23 mouse cellular contexts compared by ENCODE assay signal in genomic region chr15:31908432-31908831, GRCm38 (mm10).
"Had no signal": no experiment of that assay in that cellular context is flagged by ENCODE, and none has a peak within 500 bp of the region (broad histone marks: within the 10 kb centered on the region; RNA-seq: fewer than 3 reads in every experiment).

No protein-coding gene starts in this region.

- DNase-seq: cerebellum, adult 8-10 months; cerebellum, adult 9-10 months; cerebellum, adult 9-11 months; cerebellum, postnatal 10 days; cerebellum, postnatal 14 days; cerebellum, postnatal 25 days; cerebellum, postnatal 36 days; embryo, embryonic 11 days; forebrain, postnatal 0 days; heart, adult 18-20 months; heart, adult 2 months had no signal

- ATAC-seq: forebrain, embryonic 13.5 days; forebrain, embryonic 14.5 days; forebrain, embryonic 15.5 days; forebrain, embryonic 16.5 days; forebrain, postnatal 0 days had no signal

- H3K9ac ChIP-seq: embryonic facial prominence, embryonic 12.5 days; embryonic facial prominence, embryonic 13.5 days; embryonic facial prominence, embryonic 15.5 days; forebrain, embryonic 12.5 days; forebrain, embryonic 13.5 days; forebrain, embryonic 15.5 days; forebrain, postnatal 0 days; heart, embryonic 12.5 days had no signal

- H3K27ac ChIP-seq: embryonic facial prominence, embryonic 12.5 days; embryonic facial prominence, embryonic 13.5 days; embryonic facial prominence, embryonic 15.5 days; forebrain, embryonic 10.5 days; forebrain, embryonic 12.5 days; forebrain, embryonic 13.5 days; forebrain, embryonic 15.5 days; heart, adult 2 months; heart, embryonic 10.5 days had no signal

- H3K4me2 ChIP-seq: embryonic facial prominence, embryonic 12.5 days; embryonic facial prominence, embryonic 13.5 days; embryonic facial prominence, embryonic 15.5 days; forebrain, embryonic 12.5 days; forebrain, embryonic 13.5 days; forebrain, embryonic 15.5 days; heart, embryonic 12.5 days had no signal

- H3K4me3 ChIP-seq: embryonic facial prominence, embryonic 12.5 days; embryonic facial prominence, embryonic 13.5 days; embryonic facial prominence, embryonic 15.5 days; erythroblast, embryonic 14.5 days; forebrain, embryonic 10.5 days; forebrain, embryonic 12.5 days; forebrain, embryonic 13.5 days; forebrain, embryonic 15.5 days; heart, adult 2 months; heart, embryonic 10.5 days; heart, embryonic 12.5 days had no signal

- H3K36me3 ChIP-seq: embryonic facial prominence, embryonic 12.5 days; embryonic facial prominence, embryonic 13.5 days; embryonic facial prominence, embryonic 15.5 days; forebrain, embryonic 10.5 days; forebrain, embryonic 12.5 days; forebrain, embryonic 15.5 days; heart, embryonic 10.5 days; heart, embryonic 12.5 days had no signal

- H3K9me3 ChIP-seq: embryonic facial prominence, embryonic 12.5 days; embryonic facial prominence, embryonic 13.5 days; embryonic facial prominence, embryonic 15.5 days; forebrain, embryonic 10.5 days; forebrain, embryonic 12.5 days; forebrain, embryonic 13.5 days; forebrain, embryonic 15.5 days; heart, embryonic 10.5 days; heart, embryonic 12.5 days had no signal

- H3K27me3 ChIP-seq: embryonic facial prominence, embryonic 12.5 days; embryonic facial prominence, embryonic 13.5 days; embryonic facial prominence, embryonic 15.5 days; forebrain, embryonic 12.5 days; forebrain, embryonic 13.5 days; forebrain, embryonic 15.5 days; heart, embryonic 12.5 days had no signal

- H3K4me1 ChIP-seq: embryonic facial prominence, embryonic 12.5 days; embryonic facial prominence, embryonic 13.5 days; forebrain, embryonic 10.5 days; forebrain, embryonic 12.5 days; forebrain, embryonic 13.5 days; forebrain, embryonic 15.5 days; heart, embryonic 12.5 days had no signal
